Mouse (Mus musculus) 3T3-L1 (cell line): ENCODE measurements at regions not wholly inside any gene's neighbourhood (a gene's known extent, or its start where the extent isn't known, plus 50 kb on each side); places are given as distances from the start of the nearest gene placed in this dataset.

Experiments
- DNase-seq: peaks from one replicate; pipeline ENCODE4 v3.0.0-alpha.2; 2015; ENCODE audit warnings: low read depth, low spot score

DNA sequence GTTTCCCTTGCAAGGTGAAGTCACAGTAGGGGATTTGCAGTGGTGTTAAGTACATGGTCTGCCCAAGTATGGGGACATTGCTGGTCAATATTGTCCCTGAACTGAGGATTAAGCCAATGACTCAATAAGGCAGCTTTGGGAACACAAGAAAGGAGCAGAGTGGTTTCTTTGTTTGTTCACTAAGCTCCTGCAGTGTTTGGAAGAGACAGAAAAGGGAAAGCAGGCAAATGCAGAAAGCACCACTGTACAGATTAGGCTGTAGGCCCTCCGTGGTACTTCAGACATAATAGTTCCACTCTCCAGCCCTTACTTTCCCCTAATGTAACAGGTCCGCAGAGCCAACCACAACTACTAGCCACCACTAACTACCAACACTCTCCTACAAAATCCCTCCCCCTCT, 143.5 kb upstream of the Cpeb2 start:
- DNase-seq, result no peak

DNA sequence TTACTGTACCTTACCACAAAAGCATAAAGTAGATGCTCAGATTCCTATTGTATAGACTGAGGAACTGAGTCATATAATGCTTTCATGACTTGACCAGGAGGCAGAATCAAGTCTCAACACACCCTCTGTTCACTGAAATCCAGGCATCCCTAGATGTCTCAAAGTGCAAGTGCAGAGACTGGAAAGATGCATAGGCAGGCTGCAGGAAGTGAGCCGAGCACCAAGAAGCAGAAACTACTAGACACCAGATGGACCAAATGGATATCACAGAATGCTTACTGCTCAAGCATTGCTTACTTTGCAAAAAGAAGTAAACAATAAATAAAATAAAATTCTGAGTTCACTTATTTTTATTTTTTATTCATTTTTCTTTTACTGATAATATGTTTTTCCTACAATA, 143.0 kb upstream of the Cpeb2 start:
- no peak for DNase-seq

DNA sequence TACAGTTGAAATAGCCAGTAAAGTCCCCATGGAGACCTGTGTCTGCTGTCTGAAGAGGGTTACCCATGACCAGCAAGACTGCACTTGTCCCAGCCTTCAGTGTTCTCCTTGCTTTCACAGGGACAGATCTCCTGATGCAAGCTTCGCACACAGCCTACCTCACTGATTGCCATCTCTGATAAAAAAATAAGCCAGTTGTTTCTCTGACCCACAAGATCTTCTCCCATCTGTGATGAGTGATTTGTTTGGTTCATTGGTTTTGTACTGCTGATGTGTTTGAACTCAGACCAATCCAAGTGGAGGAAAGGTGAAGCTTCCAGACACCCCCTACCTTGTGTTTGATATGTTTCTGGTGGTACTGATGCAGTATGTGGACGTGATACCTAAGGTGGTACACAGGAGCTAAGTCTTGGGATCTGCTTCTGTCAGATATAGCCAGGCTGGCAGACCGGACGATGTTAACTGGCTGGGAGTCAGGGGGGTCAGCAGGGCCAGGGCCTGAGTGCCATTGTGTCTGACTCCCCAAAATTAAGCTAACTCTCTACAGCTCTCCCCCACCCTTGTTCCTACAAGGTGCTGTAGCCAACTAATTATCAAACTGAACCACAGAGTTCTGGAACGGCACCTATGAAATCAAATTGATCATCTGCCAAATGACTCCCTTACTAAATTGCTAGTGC, 139.2 kb upstream of the Cpeb2 start:
- DNase-seq, result no peak

DNA sequence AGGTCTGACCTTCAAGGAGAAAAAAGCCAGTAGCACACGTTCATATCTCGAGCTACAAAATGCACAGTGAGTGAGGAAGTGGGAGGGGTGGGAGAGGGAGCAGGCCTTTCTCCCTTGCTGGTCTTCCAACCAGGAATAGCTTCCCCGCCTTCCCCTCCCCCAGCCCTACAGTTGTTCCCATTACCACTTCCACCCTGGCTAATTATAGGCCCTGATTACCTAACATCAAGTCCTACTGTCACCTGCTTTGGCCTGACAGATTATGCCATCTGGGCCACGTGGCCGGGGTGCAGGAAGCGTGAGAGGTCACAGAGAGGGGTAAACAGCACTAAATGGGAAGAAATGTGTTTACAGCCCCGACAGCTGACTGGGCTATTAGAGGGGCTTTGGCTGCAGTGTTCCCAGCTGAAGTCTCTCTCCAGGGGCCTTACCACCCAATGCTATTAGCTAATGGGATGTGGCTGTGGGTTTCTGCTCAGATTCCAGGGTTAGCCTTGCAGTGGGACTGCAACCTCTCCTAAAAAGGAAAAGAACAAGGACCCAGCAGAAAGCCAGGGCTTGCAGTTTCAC, 138.6 kb upstream of the Cpeb2 start:
- DNase-seq, result no peak

DNA sequence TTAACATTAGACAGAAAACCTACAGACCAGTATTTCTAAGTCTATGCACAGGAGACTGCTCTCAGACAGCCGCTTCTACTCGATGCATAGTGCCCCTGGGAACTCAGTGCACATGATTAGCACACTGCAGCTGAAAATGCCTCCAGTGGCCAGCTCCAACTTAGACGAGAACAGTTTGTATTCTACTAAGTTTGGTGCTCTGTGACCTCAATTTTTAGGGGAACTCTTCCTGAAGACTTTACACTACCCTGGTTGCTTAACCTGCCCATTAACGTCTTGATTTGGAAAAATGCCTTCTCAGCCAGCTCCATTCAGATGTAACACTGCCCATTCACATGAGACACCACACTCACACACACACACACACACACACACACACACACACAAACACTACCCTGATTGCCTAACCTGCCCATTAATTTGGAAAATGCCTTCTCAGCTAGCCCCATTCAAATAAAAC, 130.9 kb upstream of the Cpeb2 start:
- DNase-seq, result no peak

DNA sequence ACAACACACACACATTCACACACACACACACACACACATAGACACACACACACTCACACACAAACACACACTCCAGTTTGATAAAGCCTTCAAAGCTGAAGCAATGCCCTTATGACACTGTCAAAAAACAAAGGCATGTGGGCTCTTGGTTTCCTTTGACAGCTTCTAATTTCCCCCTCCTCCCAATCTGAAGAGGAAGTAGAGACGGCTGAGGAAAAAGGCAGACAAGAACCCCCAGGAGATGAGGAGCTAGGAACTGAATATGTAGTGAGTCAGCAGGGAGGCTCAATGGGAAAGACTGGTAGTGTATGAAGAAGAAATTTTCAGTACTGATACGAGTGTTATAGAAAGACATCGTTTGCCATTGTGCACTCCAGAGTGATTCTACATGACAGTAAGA, 130.4 kb upstream of the Cpeb2 start:
- no peak for DNase-seq

DNA sequence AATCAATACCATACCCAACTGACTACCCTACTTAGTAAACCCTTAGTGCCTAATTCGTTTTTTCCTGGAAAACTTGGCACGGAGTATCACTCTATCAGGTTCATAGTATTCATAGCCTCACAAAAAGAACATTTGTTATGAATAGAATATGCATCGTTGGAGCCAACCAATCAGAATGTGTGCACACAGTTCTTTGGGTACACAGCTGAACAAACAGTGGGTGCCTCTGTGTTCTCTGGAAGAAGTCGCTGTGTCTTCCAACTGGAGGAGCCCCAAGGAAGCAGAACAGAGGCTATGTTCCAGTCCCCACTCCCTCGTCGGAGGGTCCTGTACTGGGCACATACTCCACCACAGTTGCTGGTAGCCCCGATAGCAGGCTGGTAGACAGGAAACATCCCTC, 129.2 kb upstream of the Cpeb2 start:
- DNase-seq, result no peak

DNA sequence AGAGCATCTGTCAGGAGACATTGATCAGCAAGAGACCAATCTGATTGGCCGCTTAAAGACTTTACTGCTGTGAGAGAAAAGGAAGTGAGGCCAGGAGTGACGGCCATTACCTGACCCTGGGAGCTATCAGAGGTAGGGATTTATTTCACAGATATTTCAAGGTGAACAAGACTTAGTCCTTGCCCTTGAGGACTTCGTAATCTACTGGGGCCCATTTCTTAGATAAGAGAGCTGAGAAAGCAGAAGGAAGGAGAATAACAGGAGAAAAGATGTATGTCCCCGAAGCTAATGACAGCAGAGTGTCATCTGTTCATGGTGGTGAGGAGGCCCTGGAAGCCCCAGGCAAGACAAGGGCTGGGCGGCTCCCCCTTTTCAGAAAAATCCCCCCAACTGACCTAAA, 127.4 kb upstream of the Cpeb2 start:
- DNase-seq, result no peak

DNA sequence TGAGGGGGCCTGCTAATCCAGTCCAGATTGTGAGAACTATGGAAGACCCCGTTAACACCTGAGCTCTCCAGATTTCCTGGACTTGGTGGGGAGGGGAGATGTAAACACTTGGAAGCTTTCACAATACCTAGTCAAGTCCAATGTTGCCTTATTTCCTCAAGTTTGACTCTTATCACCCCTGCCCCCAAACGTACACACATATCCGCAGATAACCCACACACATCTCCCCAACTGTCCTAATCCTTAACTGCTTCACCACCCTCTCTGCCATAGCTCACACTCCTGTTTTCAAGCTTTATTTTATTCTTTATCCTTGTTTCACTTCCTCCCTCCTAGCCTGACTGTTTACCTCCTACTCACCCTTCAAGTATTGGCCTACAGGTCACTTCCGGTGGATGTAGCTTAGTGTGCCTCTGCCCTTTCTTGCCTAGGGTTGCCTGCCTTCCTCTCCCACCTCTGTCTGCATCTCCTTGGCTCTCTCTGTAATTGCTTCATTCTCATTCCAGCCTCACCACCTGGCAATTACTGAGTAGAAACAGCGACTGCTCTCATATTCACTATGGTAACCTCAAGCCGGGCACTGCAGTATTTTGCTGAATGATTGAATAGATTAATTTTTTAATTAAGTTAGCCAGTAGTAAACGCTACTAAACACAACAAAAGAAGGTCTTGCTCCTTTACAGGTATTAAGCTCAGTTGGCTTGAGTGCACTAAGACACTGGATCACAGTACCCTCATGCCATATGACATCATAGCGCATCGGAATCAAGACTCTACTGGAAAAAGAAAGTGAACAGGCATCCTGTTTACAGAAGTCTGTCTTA, 125.3 kb upstream of the Cpeb2 start:
- no peak for DNase-seq

DNA sequence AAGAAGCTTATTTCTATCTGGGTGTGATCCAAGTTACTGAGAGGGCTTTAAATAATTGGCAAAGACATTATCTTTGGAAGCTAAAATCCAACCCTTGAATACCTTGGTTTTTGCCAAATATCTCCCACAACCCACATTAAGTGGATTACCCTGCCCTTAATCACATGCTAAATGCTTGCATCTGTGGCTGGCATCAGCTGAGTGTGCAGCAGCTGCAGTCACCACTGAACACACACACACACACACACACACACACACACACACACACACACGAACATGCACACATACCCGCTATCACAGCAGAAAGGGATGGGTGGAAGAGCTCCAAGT, 124.7 kb upstream of the Cpeb2 start:
- no peak for DNase-seq

DNA sequence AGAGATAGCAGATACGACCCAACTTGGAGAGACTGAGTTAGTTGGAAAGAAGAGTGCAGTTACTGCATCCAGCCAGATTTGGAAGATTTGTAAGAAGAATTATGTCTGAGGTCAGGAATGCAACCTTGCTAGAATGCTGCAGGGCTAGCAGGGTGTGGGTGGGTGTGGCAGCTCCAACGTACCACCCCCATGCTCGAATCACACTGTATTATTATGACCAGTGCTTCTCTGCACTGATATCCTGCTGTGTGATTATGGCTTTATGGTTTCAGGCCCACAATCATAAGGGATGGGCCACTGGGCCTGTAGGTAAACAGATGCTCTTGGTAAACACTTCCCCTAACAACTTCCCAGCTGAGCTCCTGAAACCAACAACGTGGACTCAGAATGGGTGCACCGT, 122.8 kb upstream of the Cpeb2 start:
- peak; percentile 49 for DNase-seq

DNA sequence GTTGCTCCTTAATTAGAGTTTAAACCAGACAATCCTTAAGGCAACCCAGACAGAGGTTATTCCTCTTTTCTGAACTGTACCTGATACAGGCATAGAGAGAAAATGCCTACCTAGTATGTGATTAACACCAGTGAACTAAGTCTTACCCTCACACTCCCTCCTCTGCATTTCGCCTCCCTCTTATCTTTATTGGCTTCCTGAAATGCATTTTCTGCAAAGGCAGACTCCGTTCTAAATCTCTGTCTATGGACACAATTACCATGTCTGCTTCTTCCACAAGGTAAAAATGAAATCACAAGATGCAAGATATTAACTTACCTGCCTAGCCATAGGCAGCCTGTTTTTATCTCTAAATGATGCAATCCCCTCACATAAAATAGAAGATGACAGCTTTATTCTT, 121.2 kb upstream of the Cpeb2 start:
- DNase-seq, result no peak

DNA sequence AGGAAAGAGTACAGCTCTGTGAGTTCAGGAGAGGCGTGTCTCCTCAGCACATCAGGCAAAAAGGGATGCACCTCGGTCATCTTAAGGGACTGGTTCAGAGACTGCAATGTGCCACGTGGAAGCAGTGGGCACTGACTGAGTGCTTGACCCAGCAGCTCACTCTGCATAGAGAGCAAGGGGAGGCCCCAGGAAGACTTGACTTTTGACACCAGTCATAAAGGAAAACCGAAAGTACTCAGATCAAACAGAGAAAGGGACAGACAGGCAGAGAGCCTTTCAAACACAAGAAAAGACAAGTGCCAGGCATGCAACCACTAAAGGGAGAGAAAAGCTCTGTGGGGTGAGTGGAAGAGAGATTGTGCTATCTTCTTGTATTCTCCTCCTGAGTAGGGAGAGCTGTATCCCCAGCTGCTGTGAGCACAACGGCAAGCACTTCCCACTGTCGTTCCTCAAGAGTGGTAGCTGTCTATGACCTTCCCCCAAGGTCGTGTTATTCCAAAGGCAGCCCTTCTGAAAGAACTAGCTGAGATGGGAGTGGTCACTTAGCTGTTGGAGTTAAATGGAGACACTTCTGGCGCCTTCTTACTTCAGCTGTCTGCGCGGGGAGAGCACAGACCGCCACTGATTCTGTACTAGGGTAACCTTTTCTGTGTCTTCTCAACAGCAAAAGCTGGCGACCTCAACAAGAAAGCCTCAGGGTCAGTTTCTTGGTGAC, 119.4 kb upstream of the Cpeb2 start:
- DNase-seq, result no peak

DNA sequence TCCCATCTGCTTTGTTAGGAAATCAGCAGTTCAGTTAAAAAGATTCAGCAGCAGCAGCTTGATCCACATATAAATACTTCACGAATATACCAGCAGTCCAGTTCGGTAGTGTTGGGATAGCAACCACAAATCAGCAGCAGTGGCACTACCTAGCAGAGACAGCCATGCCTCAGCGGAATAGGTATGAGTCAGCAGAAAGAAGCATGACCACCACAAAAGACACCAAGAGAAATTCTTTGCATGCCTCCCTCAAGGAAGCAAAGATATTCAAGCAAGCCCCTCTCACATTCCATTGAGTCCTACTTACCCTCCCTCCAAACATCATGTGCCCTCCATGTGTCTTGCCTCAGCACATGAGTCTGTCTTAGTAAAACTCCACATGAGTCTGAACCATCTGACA, 117.5 kb upstream of the Cpeb2 start:
- peak; percentile 57 for DNase-seq

DNA sequence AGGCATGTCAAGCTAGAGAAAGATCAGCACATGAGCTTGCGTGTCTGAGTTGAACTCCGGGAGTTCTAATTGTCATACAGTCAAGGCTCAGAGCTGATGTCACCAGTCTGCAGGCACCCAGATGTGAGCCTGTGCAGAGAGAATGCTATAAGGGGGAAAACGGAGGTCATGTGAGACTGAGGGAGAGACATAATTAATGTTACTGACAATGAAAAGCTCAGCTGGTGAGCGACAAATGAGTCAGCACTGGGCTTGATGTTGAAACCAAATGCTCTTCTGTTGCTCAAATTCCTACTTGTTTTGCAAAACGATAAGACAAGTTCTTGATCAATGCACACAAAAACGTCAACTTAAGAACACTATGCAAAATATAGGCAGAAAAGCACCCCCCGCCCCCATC, 116.1 kb upstream of the Cpeb2 start:
- DNase-seq, result peak; percentile 74

DNA sequence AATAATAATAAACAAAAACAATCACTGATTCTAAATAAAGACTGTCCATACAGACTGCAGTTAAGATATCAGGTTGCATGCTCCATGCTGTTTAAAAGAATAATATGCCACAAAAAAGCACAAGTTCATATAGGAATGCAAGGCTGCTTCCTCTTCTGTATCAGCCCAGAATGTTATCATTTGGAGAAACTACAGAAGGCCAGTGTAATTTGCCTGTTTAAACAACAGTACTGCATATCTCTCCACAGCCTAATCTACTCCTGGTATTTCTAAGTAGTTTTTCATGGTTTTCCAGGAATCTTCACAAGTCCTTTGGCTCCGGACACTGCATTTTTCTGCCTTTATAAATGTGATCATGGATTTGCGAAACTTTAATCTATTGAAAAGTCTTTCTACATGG, 111.9 kb upstream of the Cpeb2 start:
- no peak for DNase-seq

DNA sequence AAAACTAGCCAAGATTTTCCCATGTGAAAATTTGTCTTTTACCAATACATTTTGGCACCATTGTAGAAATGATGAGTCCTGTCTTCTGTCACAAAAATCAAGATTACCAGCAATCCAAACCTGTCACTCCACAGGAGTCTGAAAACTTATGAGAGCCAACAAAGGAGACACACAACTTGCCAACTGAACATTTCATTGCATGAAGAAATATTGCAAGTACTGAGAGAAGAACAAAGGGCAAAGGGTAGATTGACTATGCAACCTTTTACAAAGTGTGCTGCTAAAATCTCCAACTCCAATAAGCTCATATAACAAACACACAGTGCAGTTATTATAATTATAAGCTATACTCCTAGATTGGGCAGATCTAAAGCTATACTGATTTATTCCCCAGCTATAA, 108.7 kb upstream of the Cpeb2 start:
- DNase-seq, result no peak

DNA sequence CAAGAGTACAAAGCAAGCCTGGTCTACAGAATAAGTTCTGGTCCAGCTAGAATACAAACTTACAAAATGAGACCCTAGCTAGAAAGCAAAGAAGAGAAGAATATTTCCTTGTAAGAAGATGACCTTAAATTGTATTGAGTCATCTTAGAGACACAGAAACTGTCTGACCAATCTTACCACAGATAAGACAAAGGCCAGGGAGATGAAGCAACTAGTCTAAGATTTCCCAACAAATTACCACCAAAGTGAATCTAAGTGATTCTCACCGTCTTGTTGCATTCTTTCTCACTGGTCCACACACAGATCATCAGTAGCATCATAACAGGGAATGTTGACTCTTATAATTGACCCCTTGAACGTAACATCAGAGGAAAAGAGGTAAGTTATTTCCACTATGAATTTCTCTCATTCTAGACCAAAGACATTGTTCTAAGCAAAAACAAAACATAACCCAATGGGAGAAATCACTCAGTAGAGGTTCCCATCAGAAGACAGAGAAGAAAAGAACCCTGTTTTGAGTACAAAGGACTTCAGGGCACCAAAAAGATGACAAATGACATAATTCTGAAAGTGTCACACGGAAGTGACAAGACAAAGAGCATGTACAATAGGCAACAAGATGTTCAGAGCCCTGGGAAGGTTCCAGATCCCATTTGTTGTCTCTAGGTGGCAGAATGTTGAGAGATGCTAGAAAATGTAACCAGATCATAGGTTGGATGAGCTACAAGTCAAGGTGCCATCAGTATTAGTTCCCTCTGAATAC, 107.0 kb upstream of the Cpeb2 start:
- no peak for DNase-seq

DNA sequence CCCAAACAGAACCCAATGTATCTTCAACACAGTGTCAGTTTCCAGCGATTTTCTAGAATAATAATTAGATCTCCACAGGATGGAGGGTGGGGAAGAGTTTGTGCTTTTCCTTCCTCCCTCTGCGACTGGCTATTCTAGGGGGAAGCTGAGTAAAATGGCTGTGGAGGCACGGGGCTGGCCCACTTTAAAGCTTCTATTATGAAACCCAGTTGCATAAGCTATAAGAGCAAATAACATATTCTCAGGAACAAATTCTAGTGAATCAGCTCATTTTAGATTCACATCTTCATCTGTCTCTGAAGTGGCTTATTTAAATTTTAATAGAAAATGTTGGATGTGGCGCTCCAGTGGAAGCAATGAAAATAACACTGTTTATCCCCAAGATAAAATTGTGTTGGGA, 102.6 kb upstream of the Cpeb2 start:
- DNase-seq, result no peak

DNA sequence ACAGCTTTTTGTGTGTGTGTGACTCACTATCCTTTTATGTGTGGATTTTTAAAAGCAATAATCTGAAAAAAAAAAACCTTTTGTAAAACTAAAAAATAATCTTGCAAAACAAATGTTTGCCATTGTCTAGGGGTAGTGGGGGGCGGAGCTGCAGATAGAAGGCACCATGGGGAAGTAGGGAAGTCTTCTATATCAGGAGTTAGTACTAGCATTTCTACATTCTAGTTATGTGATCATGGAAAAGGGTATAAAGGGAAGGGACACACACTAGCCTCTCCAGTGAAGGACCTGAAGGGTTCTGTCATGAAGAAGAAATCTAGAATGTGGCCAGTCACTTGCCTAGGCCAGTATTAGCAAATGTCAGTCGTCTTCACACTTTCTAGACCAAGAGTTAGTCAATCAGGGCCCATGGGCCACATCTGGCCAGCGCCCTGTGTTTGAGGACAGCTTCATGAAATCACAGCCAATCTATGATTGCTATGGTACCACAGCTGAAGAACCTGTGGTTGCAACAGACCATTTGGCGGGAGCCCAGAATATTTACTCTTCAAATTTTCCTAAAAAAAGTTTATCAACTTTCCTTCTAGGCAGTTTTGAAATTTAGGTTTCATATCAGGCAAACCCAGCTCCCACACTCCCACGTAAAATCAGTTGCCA, 101.9 kb upstream of the Cpeb2 start:
- no peak for DNase-seq

DNA sequence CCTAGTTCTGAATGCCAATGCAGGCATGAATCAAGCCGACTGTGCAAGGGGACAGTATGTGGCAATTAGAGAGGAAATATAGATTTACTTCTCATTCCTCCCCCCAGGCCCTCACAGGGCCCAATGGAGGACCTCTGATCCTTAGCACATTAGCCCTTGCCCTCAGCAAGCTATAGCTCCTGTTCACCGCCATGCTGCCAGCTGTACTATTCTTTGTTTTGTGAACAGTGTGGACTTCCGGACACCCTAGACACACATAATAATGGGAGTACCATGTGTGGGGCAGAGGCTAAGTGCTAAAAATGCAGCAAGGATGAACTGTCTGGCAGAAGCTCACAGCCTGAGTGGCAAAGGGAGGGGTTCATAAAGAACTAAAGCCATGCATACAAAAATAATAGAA, 99.3 kb upstream of the Cpeb2 start:
- DNase-seq, result no peak
